Comparison of ENCODE assay signal across 35 mouse cellular contexts in the genomic region with DNA sequence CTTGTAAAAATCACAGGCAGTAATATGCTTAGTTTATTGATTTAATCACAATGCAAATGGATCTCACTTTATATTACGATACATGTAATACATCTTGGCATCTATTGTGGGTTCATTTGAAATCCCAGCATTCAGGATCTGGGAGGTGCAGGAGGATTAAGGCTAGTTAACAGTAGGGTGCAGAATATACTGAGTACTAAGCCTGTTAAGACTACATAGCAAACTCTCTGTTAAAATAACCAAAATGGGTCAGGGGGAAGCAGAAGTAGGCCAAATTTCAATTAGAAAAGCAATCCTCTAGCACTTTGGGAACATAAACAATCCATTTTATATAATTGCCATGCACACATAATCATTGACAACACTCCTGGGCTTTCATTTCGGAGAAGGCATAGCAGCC. TPM values are rescaled to one million over a fixed set of nuclear protein-coding genes. Genes with fewer than 3 reads are reported as not detected.
"Had no signal": no experiment of that assay in that cellular context is flagged by ENCODE, and none has a peak within 500 bp of the region (broad histone marks: within the 10 kb centered on the region; RNA-seq: fewer than 3 reads in every experiment).

No protein-coding gene starts in this region.

- H3K9ac ChIP-seq: embryonic facial prominence, embryonic 12.5 days; embryonic facial prominence, embryonic 13.5 days; embryonic facial prominence, embryonic 15.5 days; forebrain, embryonic 12.5 days; forebrain, embryonic 13.5 days; forebrain, embryonic 15.5 days; forebrain, postnatal 0 days had no signal

- DNase-seq: cerebellum, adult 18-20 months; cerebellum, adult 2 months; cerebellum, adult 8-10 months; cerebellum, adult 9-10 months; cerebellum, adult 9-11 months; cerebellum, postnatal 10 days; cerebellum, postnatal 14 days; cerebellum, postnatal 25 days; cerebellum, postnatal 36 days; embryo, embryonic 11 days; forebrain, postnatal 0 days; gastrocnemius, adult 2 months; gastrocnemius, postnatal 10 days; gastrocnemius, postnatal 14 days; gastrocnemius, postnatal 25 days; gastrocnemius, postnatal 36 days; heart, adult 11 months had no signal

- H3K4me3 ChIP-seq: embryonic facial prominence, embryonic 10.5 days; embryonic facial prominence, embryonic 12.5 days; embryonic facial prominence, embryonic 13.5 days; embryonic facial prominence, embryonic 15.5 days; erythroblast, embryonic 14.5 days; forebrain, embryonic 10.5 days; forebrain, embryonic 12.5 days; forebrain, embryonic 13.5 days; forebrain, embryonic 15.5 days; gastrocnemius, adult 2 months had no signal

- H3K36me3 ChIP-seq: embryonic facial prominence, embryonic 12.5 days; embryonic facial prominence, embryonic 13.5 days; embryonic facial prominence, embryonic 15.5 days had no signal

- H3K4me2 ChIP-seq: embryonic facial prominence, embryonic 12.5 days; embryonic facial prominence, embryonic 13.5 days; embryonic facial prominence, embryonic 15.5 days; forebrain, embryonic 12.5 days; forebrain, embryonic 13.5 days; forebrain, embryonic 15.5 days had no signal

- H3K27me3 ChIP-seq: embryonic facial prominence, embryonic 12.5 days; embryonic facial prominence, embryonic 13.5 days; embryonic facial prominence, embryonic 15.5 days; forebrain, embryonic 12.5 days; forebrain, embryonic 13.5 days; forebrain, embryonic 15.5 days had no signal

- H3K27ac ChIP-seq: embryonic facial prominence, embryonic 10.5 days; embryonic facial prominence, embryonic 12.5 days; embryonic facial prominence, embryonic 13.5 days; embryonic facial prominence, embryonic 15.5 days; forebrain, embryonic 10.5 days; forebrain, embryonic 12.5 days; forebrain, embryonic 13.5 days; forebrain, embryonic 15.5 days; gastrocnemius, adult 2 months had no signal

- H3K4me1 ChIP-seq: embryonic facial prominence, embryonic 10.5 days; embryonic facial prominence, embryonic 12.5 days; embryonic facial prominence, embryonic 13.5 days; embryonic facial prominence, embryonic 15.5 days; forebrain, embryonic 12.5 days had no signal

- ATAC-seq: forebrain, embryonic 13.5 days; forebrain, embryonic 14.5 days; forebrain, embryonic 15.5 days; forebrain, embryonic 16.5 days; forebrain, postnatal 0 days had no signal

- H3K9me3 ChIP-seq: embryonic facial prominence, embryonic 12.5 days; embryonic facial prominence, embryonic 13.5 days; embryonic facial prominence, embryonic 15.5 days; forebrain, embryonic 15.5 days had no signal

RNA-seq across cellular contexts. Expression of gene Gm49353, which starts 25.0 kb away (rescaled TPM):
- total RNA-seq: common myeloid progenitor, adult 5-6 weeks; gastrocnemius, adult 18-20 months; gastrocnemius, adult 2 months; gastrocnemius, adult 8-10 months; gastrocnemius, postnatal 14 days; gastrocnemius, postnatal 36 days; gastrocnemius, postnatal 4 days; granulocyte monocyte progenitor cell, adult 5-6 weeks had no signal
- polyA plus RNA-seq: embryonic facial prominence, embryonic 10.5 days; embryonic facial prominence, embryonic 11.5 days; erythroblast, embryonic 14.5 days; gonadal fat pad, adult 2 months had no signal

RNA-seq across cellular contexts. Expression of gene Soga3, which starts 30.1 kb away (rescaled TPM):
- total RNA-seq: common myeloid progenitor, adult 5-6 weeks; gastrocnemius, adult 18-20 months; gastrocnemius, adult 2 months; gastrocnemius, adult 8-10 months; gastrocnemius, postnatal 14 days; gastrocnemius, postnatal 36 days; granulocyte monocyte progenitor cell, adult 5-6 weeks had no signal
- polyA plus RNA-seq: erythroblast, embryonic 14.5 days had no signal

RNA-seq across cellular contexts. Expression of gene 9330159F19Rik, which starts 37.6 kb away (rescaled TPM):
- total RNA-seq: common myeloid progenitor, adult 5-6 weeks; granulocyte monocyte progenitor cell, adult 5-6 weeks had no signal
- polyA plus RNA-seq: erythroblast, embryonic 14.5 days had no signal
